Mouse (Mus musculus) lung, adult 2 months (tissue): ENCODE results near the gene Ivd.

Experiments
- CTCF ChIP-seq: fragments of 200-500 bp; IDR thresholded peaks from 2 replicates; pipeline ENCODE4 v1.5.1; 2011; ENCODE audit warnings: mild to moderate bottlenecking, low read length, control low read depth; ENCODE audit not compliant: insufficient read depth
- POLR2A ChIP-seq: fragments of 200-500 bp; IDR thresholded peaks from 2 replicates; pipeline ENCODE4 v1.6.1; 2011; ENCODE audit warnings: low read depth, mild to moderate bottlenecking, control low read depth, low read length, borderline replicate concordance; ENCODE audit errors: extremely low read depth

- no peak for TF ChIP-seq CTCF
- TF ChIP-seq POLR2A = no peak
These were observed 35.1 kb downstream of the Ivd start for GRCm38 (mm10) chr2:118896914-118897291.
